Mouse (Mus musculus): ENCODE data around the gene 4930402H24Rik. TPM values are rescaled to one million over a fixed set of nuclear protein-coding genes. Genes with fewer than 3 reads are reported as not detected.
"Not testable (repeated sequence)": the region's sequence is repeated elsewhere in the genome, so short reads cannot be mapped to it uniquely, and the experiment has no call there.

Gene 4930402H24Rik
- total RNA-seq, 2 experiments from 2014 or later = 74.6 to 86.1 TPM

DNA sequence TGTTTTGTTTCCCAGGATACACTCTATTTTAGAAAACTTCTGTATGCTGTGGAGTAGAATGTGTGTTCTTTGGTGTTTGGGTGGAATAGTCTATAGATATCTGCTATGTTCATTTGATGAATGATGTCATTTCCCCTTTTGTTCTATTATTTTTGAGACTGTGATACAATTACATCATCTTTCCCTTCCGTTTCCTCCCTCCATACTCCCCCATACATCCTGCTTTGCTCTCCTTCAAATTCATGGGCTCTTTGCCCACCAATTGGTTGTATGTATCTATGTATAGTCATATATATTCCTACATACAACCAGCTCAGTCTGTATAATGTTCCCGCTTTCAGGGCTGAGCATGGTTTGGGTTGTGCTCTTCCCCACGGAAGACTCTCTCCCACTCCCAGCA lies 44.1 kb downstream of the 4930402H24Rik start:
- DNase-seq = no peak
- intact Hi-C loops (cut with DNase I) = no loop called here

DNA sequence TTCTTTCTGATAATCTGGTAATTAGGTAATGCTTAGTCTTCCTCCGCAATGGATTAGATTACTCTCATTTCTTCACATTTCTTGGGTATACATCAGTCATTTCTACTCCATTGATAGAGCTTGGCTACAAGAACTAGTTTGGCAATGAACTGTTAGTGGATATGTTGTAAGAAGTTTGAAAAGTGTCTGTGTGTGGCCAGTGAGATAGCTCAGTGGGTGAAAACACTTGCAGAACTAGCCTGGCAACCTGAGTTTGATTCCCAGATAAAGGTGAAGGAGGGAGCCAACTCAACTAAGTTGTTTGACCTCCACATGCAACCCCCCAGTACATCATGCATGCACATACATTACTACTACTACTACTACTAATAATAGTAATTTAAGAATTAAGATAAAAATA lies 53.2 kb downstream of the 4930402H24Rik start:
- intact Hi-C loops (cut with DNase I) = no loop called here
- DNase-seq = no peak

DNA sequence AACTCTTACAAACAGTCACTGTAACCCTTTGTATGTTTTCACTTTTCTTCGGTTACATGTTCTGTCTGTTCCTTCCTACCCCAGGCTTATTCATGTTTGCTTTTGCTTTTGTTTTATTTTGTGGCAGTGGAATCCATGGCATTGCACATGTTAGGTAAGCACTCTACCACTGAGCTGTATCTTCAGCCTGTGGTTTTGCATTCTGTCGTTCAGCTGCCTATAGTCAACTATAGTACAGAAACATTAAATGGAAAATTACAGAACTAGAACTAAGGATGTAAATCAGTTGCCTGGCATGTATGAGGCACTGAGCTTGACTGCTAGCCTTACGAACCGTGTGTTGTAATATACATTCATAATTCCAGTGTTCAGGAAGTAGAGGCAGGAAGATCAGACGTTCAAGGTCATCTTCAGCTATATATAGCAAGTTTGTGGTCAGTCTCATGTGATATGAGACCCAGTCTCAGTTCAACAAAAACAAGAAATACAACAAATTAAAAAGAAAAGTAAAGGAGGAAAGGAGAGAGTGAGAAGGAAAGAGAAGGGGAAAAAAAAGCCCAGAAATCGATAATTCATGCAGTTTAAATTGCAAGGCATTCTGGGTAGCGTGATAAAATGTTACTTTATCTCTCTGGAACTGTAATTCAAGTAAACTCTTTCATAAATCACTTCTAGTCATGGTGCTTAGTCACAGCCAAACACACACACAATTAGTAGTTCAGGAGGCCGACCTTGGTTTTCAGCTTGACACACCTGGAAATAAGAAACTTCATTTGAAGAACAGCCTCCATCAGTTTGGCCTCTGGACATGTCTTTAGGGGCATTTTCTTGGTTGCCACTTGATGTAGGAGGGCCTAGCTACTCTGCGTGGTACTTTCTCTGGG lies 54.6 kb downstream of the 4930402H24Rik start:
- intact Hi-C loops (cut with DNase I) = no loop called here
- DNase-seq = no peak

DNA sequence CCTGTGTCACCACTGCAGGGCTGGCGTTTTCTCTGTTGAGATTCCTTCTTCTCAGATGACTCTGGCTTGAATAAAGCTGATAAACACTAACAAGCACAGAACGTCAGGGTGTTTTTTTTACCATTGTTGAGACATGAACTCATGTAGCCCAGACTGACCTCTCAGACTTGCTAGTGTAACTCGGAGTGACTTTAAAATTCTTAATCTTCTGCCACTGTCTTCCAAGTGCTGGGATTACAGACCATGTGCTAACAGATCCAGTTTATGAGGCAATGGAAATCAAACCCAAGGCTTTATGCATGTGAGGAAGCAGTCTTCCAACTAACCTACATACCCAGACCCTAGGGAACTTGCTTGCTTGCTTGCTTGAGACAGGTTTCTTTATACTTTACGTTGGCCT lies 56.5 kb downstream of the 4930402H24Rik start:
- no peak for DNase-seq
- intact Hi-C loops (cut with DNase I) = no loop called here

DNA sequence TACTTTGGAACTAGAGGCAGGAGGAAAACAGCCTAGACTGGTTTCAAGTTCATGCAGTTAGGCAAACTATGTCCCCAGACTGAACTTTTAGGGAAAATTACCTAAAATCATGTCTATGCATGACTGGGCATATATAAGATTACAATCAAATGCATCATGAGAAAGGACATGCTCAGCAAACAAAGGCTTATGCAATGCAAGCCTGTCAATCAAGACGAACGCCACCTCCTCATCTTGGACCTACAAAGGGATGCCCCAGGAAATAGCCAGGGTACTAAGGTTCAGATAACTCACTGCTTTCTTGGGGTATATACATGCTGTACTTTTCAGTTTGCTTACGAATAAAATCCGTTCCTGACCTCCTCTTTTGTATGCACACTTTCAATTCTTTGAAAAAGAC lies 57.9 kb downstream of the 4930402H24Rik start:
- no peak for DNase-seq

DNA sequence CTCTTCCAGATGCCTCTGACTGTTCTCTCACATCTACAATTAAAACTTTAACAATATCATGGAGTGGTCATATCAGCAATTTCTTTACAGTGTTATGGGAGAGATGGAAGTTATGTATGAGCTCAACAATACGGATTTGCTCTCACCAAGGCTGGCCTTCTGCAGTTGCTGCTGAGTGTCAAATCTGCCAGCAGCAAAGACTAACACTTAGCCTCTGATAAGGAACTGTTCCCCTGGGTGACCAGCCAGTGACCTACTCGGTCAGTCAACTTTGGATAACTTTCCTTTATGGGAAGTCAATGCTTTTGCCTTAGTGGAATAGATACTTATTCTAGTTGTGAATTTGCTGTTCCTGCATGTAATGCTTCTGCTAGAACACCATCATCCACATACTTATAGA lies 62.6 kb downstream of the 4930402H24Rik start:
- DNase-seq = no peak
- intact Hi-C loops (cut with DNase I) = loop anchor here (5.0 kb wide), 1 partner anchor 64 kb away; the partner anchor contains the start of genes 4930402H24Rik and Atrn

More for the DNA sequence above, 57.9 kb downstream of the 4930402H24Rik start:
- intact Hi-C loops (cut with DNase I) = no loop called here

DNA sequence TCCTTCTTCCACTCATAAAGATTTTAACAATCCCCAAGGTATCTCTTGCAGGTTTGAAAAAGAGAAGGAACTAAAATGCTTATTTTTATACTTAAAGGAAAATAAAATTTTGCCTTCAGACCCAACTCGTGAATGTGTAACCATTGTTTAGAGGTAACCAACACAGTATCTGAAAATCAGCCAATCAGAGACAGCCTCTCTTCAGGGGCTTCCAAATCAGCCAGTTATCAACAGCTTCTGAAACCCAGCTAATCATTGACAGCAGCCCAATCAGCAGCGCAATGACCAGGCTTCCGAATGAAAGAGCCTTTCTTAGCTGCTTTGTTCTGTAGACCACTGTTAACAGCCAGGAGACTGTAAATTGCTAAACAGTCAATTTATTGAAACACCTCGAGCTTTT lies 65.4 kb downstream of the 4930402H24Rik start:
- intact Hi-C loops (cut with DNase I) = loop anchor here (2.0 to 5.0 kb wide), 3 partner anchors 20 to 66 kb away; partner anchors contain the start of genes 4930402H24Rik and Atrn
- DNase-seq = peak; percentile 68 to 69

DNA sequence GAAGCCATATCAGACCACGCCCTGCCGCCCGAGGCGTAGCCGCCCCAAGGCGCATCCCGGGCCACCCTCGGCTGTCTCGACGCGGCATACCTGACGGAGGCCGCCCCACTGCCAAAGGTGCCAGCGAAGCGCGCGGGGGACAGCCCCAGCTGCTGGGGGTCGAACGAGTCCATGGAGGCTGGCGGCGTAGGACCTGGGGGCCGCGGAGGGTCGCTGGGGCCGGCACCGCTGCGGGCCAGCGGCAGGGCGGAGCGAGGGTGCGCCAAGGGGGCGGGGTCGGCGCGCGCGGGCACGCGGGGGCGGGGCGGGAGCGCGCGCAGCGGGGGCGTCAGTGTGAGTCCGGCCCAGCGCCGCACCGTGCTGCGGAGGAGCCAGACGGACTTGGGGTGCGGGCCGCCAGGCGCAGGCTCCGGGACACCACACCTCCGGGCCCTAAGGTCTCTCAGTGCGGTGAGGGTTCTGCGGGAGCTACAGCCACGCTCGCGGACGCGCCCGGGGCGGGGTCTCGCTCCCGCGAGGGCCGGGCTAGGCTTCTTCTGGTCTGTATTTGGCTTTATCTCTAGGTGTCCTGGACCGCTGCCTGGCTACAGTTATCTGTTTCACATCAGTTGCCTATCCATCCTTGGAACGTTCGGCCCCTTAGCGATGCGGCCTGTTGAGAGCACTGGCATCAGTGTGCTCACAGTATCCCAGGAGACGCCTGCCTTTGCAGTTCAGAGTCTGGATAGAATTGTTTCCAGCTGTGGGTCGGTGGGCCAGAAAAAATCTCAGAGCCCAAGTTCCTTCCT lies 66.1 kb downstream of the 4930402H24Rik start:
- intact Hi-C loops (cut with DNase I) = loop anchor here (2.0 to 5.0 kb wide), 3 partner anchors 19 to 67 kb away; partner anchors contain the start of genes 4930402H24Rik and Atrn
- peak; percentile 85 to 87 for DNase-seq

DNA sequence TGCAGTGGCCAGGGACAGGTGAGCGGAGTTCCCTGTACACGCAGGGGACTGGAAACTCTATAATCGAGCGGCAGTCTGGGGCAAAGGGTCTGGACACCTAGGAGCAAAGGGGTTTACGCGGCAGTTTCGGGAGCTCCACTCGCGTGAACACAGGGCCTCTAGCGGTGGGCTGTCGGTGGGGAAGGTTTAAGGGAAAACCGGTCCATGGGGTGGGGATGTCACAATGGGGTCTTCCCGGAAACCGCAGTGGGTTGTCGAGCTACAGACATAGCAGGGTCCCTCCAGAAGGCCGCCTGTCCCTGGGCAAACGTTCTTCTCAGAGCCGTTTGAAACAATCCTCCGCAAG lies 66.7 kb downstream of the 4930402H24Rik start:
- DNase-seq = no peak
- intact Hi-C loops (cut with DNase I) = no loop called here

DNA sequence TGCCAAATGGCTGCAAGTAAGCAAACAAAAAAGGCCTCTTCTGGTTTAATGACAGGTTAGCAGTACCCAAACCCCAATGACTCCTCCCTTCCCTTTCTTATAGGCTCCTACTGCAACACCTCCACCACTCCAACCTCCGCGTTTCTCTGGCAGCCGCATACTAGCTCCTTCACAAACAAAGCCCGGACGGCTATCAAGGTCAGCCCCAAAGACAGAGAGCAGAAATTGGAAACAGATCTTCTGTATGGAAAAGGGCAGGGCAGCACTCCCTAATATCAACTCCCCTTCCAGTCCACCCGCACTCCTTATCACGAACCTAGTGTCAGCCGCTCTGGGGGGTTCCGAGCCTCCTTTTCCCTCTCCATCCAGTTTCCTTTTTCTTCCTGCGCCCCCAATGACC lies 67.1 kb downstream of the 4930402H24Rik start:
- intact Hi-C loops (cut with DNase I) = no loop called here

DNA sequence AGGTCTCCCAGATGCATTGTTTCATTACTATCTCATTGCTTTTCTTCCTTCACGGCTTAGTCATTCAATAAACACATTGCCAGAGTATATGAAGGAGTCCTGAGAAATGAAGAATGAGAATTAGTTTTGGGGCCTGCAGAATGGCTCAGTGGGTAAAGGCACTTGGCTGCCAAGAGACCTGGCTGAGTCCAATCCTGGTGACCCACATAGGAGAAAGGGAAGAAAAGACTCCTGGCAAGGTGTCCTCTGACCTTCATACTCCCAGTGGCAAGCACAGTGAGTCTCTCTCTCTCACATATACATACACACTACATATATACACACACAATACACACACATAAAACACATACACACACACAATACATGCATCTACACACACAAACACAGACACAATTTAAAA lies 68.1 kb downstream of the 4930402H24Rik start:
- no peak for DNase-seq
- intact Hi-C loops (cut with DNase I) = no loop called here

More for the DNA sequence above, 67.1 kb downstream of the 4930402H24Rik start:
- peak; percentile 61 to 67 for DNase-seq

DNA sequence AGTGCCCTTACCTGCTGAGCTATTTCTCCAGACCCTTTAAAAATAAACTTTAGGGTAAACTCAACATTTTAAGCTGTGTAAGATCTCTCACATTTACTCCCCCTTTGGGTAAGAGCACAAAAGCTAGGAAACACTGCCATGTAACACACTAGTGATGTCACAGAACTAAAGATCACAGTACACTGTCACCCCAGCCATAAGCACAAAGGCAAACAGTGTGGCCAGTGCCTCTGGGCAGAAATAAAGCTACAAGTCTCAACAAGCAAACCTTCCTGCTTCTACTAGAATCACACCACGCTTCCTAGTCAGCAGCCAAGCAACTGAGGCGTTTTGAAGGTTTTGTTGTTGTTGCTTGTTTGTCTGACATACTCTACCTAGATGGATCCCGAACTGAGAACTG lies 72.5 kb downstream of the 4930402H24Rik start:
- intact Hi-C loops (cut with DNase I) = no loop called here
- no peak for DNase-seq

DNA sequence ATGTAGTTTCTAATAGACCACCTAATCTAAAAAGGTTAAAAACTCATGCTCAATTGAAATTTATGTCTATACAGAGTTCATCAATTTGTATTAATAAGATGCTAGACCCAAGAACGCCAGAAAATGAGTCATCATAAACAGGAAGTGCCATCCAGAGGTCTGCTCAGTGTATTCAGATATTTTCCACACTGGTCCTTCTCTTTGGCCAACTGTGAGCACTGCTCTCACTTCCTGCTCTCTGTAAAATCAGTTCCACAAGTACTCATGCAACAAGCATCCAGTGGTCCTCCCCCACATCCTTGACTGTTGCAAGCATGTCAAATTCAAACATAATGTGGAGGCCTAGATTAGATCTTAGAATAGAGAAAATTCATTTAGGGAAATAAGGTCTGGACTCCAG lies 73.6 kb downstream of the 4930402H24Rik start:
- no peak for DNase-seq
- intact Hi-C loops (cut with DNase I) = no loop called here

DNA sequence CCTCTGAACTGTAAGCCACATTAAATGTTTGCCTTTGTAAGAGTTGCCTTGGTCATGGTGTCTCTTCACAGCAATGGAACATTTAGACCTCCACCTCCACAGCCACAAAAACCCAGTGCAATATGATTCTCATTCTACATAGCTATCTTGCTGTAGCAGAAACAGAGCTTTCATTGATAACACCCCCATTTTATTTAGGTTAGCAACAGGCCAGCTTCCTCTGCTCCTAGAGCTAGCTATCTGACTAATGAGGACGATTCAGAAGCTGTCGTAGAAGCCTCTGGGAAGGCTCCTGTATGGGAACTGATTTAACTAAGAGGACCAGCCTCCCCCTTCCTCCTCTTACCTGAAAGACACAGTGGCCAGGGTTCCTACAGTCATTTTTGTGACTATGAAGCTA lies 74.2 kb downstream of the 4930402H24Rik start:
- intact Hi-C loops (cut with DNase I) = no loop called here

DNA sequence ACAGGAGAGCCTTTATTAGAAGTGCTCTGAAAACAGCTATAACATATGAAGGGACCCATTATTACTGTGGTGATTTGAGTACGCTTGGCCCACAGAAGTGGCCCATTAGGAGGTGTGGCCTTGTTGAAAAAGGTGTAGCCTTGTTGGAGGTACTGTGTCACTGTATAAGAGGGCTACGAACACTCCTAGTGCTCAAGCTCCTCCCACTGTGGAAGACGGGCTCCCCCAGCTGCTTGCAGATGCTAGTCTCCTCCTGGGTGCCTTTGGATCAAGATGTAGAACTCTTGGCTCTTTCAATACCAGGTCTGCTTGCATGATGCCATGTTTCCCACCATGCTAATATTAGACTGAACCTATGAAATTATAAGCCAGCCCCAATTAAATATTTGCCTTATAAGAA lies 76.0 kb downstream of the 4930402H24Rik start:
- intact Hi-C loops (cut with DNase I) = no loop called here
- DNase-seq = no peak

More for the DNA sequence above, 74.2 kb downstream of the 4930402H24Rik start:
- DNase-seq = no peak

DNA sequence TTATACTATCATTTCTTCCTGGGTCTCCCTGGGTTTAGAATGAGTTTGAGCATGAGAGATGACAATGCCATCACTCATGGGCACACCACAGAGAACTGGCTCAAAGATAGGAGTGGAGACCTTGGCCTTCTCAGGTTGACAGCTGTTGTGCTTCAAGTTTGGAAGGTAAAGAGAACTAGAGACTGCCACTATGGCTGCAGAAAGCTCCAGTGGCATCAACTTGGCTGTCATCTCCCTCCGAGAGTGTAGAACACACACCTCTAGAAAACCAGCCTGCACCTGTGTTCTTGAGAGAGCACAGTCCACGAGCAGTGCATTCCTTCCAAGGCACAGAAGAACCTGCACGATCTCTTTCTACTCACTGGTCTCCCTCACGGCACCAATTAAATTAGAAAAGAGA lies 76.7 kb downstream of the 4930402H24Rik start:
- DNase-seq = no peak
- intact Hi-C loops (cut with DNase I) = no loop called here

DNA sequence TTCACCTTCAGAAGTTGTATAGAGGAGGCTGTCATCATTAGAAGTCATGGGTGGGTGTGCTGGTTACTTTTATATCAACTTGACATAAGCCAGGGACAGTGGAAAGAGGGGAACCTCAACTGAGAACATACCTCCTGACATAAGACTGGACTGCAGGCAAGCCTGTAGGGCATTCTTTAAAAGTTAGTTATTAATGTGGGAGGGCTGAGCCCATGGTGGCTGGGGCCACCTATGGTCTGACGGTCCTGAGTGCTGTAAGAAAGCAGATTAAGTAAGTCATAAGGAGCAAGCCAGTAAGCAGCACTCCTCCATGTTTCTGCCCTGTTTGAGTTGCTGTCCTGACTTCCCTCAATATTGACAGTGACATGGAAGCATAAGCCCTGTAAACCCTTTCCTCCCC lies 77.5 kb downstream of the 4930402H24Rik start:
- intact Hi-C loops (cut with DNase I) = no loop called here
- DNase-seq = no peak

DNA sequence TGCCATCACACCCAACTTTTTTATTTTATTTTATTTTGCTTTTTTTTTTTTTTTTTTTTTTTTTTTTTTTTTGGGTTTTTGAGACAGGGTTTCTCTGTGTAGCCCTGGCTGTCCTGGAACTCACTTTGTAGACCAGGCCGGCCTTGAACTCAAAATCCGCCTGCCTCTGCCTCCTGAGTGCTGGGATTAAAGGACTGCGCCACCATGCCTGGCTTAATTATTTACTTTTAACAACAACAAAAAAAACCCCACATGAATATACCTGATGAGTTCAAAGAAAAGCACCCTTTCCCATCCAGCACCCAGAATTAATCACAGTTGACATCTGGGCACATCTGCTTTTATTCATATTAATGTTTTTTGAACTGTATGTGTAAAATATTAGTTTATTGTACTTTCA lies 78.1 kb downstream of the 4930402H24Rik start:
- intact Hi-C loops (cut with DNase I); DNase-seq: not testable (repeated sequence)

DNA sequence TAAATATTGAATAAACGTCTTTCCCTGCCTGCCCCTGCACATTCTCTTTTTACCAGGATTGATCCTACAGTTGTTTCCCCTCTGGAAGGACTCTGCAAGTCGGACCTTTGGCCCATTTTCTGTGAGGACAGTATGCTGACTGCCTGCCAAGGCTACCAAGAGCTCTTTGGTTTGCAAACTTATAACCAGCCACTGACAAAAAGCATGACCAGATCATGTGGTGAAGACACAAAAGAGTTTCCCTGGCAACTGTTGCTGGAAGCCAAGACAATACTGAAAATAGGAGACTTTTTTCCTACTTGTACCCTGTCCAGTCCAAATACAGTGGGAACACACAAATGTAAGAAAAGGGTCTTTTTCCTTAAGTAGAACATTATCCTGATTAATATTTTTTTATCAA lies 78.8 kb downstream of the 4930402H24Rik start:
- intact Hi-C loops (cut with DNase I) = no loop called here
- peak; percentile 83 to 84 for DNase-seq

DNA sequence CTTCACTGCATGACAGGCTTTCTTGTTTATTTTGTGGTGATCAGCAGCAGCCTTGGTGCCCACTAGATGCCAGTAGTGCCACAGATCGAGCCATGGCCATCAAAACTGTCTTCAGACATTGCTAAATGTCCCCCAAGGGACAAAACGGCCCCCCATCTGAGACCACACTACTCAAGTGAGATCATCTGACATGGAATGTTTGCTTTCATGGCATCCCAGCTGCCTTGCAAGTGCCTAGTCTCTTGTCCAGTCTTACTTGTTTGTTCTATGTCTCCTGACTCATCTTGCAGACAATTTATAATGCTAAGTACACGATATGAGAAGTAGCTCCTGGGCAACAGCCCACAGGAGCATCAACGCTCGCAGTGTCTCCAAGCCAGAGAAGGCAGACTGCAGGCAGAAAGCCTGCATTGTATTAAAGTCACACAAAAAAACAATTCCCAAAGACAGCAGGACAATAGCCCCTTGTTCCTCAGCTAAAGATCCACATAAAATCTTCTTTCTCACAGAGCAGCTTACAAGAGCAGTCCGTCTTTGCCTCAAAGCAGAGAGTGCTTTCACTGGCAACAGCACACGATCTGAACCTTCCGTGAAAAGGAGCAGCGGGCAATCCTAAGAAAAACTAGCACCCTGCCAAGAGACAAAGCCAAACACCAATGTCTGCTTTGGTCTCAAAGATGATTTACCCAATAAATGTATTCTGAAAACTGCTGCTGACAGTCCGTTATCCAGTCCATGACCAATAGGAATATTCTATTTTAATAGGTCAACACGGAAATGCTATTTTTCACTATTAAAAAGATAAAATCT lies 87.2 kb downstream of the 4930402H24Rik start:
- peak in 1 of 2 experiments; percentile 36 for DNase-seq
- intact Hi-C loops (cut with DNase I) = loop anchor here (2.0 kb wide), 1 partner anchor 132 kb away; no protein-coding TSS in a partner anchor
